Mouse (Mus musculus) lung, adult 2 months (tissue): Measurements from ENCODE around the gene Tmem80.

Experiments
- CTCF ChIP-seq: fragments of 200-500 bp; IDR thresholded peaks from 2 replicates; pipeline ENCODE4 v1.5.1; 2011; ENCODE audit warnings: mild to moderate bottlenecking, low read length, control low read depth; ENCODE audit not compliant: insufficient read depth
- POLR2A ChIP-seq: fragments of 200-500 bp; IDR thresholded peaks from 2 replicates; pipeline ENCODE4 v1.6.1; 2011; ENCODE audit warnings: low read depth, mild to moderate bottlenecking, control low read depth, low read length, borderline replicate concordance; ENCODE audit errors: extremely low read depth

GRCm38 (mm10) chr7:141327469-141328372, at the start of gene Tmem80, which contains the start of gene Deaf1:
- TF ChIP-seq CTCF (no peak), POLR2A (peak; percentile 91)
